Mouse (Mus musculus): ENCODE measurements around the gene Tmf1.

DNA sequence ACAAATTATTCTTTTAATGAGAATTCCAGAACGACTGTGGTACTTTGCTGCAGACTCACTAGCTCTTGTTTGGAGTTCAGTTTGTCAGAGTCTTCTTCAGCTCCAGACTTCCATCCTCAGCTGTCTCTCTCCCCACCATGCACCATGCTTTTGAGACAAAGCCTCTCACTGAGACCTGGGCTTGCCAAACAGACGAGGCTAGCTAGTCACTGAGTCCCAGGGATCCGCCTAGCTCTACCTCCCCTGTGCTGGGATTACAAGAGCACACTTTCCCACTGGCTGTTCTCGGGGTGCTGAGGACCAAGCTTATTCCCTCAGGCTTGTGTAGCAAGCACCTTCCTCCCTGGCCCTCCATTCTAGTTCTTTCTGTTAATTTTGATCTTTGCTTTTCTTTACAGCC lies 44.6 kb upstream of the Tmf1 start:
- TF ChIP-seq POLR2A (IDR thresholded peaks at IDR 0.05; ENCODE audit: low read depth, low read length): no peak
- no peak for TF ChIP-seq ZC3H11A (IDR thresholded peaks at IDR 0.05; ENCODE audit: low read depth, low read length)
- TF ChIP-seq CHD2 (IDR thresholded peaks at IDR 0.05; ENCODE audit: low read length): no peak
- TF ChIP-seq CTCF (conservative IDR thresholded peaks at IDR 0.05 in 1 of 2, IDR thresholded peaks at IDR 0.05 in 1 of 2; ENCODE audit: low read depth in 2 of 2, low read length in 2 of 2): no peak
- TF ChIP-seq MAFK (IDR thresholded peaks at IDR 0.05; ENCODE audit: insufficient replicate concordance, low read length): no peak
- TF ChIP-seq MAZ (IDR thresholded peaks at IDR 0.05; ENCODE audit: low read depth, low read length): no peak
- TF ChIP-seq ETS1 (conservative IDR thresholded peaks at IDR 0.05; ENCODE audit: low read depth, low read length): no peak
- TF ChIP-seq HCFC1 (IDR thresholded peaks at IDR 0.05; ENCODE audit: low read depth, low read length): no peak
- no peak for TF ChIP-seq BHLHE40 (IDR thresholded peaks at IDR 0.05; ENCODE audit: low read depth, low read length)
- TF ChIP-seq MEF2A (IDR thresholded peaks at IDR 0.05; ENCODE audit: borderline replicate concordance, low read depth, low read length): no peak
- TF ChIP-seq TCF12 (IDR thresholded peaks at IDR 0.05; ENCODE audit: low read depth, low read length): no peak

Data from CH12.LX (cell line).